Mouse (Mus musculus): ENCODE measurements at regions not wholly inside any gene's neighbourhood (a gene's known extent, or its start where the extent isn't known, plus 50 kb on each side); places are given as distances from the start of the nearest gene placed in this dataset.
A peak's percentile ranks its signal among the peaks of the same experiment; 100 is the strongest.

GRCm38 (mm10) chr9:41469414-41469813 lies 307.9 kb upstream of the Ubash3b start:
- Histone ChIP-seq H3K36me3 (no peaks in the 10 kb centered on the region), H3K4me3 (replicated peaks) (no peak overlapping the region), H3K9ac (replicated peaks) (no peak overlapping the region), H3K27ac (no peak overlapping the region), H3K4me1 (replicated peaks) (peaks cover 15% of the 10 kb centered on the region), H3K4me2 (replicated peaks) (no peak overlapping the region), H3K9me3 (no peaks in the 10 kb centered on the region), H3K27me3 (no peaks in the 10 kb centered on the region)
- ATAC-seq: no peak
- 78% methylated on average over 5 of the region's 5 CpGs for WGBS

DNA sequence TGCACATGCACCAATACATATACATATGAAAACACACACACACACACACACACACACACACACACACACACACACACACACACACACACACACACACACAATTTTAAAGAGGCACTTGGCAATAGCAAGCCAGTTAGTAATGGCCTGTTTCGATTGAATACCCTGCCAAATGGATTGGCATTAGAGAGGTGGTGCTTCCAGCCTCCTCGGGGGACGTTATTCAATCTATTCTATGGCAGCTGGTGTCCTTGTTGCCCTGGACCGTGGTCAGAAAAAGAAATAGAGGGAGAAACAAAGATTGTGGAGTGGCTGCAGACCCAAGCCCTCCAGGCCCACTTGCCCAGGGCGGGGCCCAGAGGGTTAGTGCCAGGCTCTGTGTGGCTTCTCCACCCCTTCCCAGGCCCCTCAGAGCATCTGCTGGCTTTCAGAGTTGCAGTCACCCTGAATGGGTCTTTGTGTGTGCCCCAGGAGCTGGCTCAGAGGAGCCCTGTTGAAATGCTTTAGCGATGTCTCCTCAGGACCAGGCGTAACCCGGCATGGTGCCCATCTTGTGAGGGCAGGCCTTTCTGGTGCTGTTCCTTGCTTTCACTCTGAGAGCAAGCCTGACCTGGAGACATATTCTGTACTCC lies 302.7 kb upstream of the Ubash3b start:
- peaks cover 20% of the 10 kb centered on the region for H3K4me1 ChIP-seq (replicated peaks)
- H3K9me3 ChIP-seq: no peaks in the 10 kb centered on the region
- 48% methylated on average over 8 of the region's 8 CpGs for WGBS
- no peak overlapping the region for H3K4me2 ChIP-seq (replicated peaks)
- 0 out of 2 replicates have a peak, but pooled peaks cover 2% of the 10 kb centered on the region for H3K36me3 ChIP-seq
- no peaks in the 10 kb centered on the region for H3K27me3 ChIP-seq
- peak overlapping the region; percentile 70 for H3K27ac ChIP-seq
- H3K9ac ChIP-seq (replicated peaks): 0 out of 2 replicates have a peak overlapping the region, but pooled peaks have one; percentile 14
- ATAC-seq: peak; percentile 87
- no peak overlapping the region for H3K4me3 ChIP-seq (replicated peaks)

GRCm38 (mm10) chr9:41461742-41462141 lies 300.2 kb upstream of the Ubash3b start:
- Histone ChIP-seq H3K36me3 (0 out of 2 replicates have a peak, but pooled peaks cover 2% of the 10 kb centered on the region), H3K4me1 (replicated peaks) (peaks cover 22% of the 10 kb centered on the region), H3K9me3 (no peaks in the 10 kb centered on the region), H3K4me2 (replicated peaks) (no peak overlapping the region), H3K9ac (replicated peaks) (0 out of 2 replicates have a peak overlapping the region, but pooled peaks have one; percentile 10), H3K27me3 (no peaks in the 10 kb centered on the region), H3K27ac (peak overlapping the region; percentile 68), H3K4me3 (replicated peaks) (no peak overlapping the region)
- WGBS: 8% methylated on average over 11 of the region's 11 CpGs
- ATAC-seq: peak; percentile 72

GRCm38 (mm10) chr9:41460709-41461108 lies 299.2 kb upstream of the Ubash3b start:
- Histone ChIP-seq H3K4me1 (replicated peaks) (peaks cover 23% of the 10 kb centered on the region), H3K27ac (no peak overlapping the region), H3K4me2 (replicated peaks) (no peak overlapping the region), H3K27me3 (no peaks in the 10 kb centered on the region), H3K36me3 (peaks cover 8% of the 10 kb centered on the region; the same call in 1 of the 2 replicates), H3K9me3 (no peaks in the 10 kb centered on the region), H3K4me3 (replicated peaks) (no peak overlapping the region), H3K9ac (replicated peaks) (no peak overlapping the region)
- ATAC-seq: no peak
- WGBS: 83% methylated on average over 6 of the region's 6 CpGs

GRCm38 (mm10) chr9:41457003-41457402 lies 295.5 kb upstream of the Ubash3b start:
- no peak for ATAC-seq
- H3K9ac ChIP-seq (replicated peaks): no peak overlapping the region
- H3K36me3 ChIP-seq: peaks cover 10% of the 10 kb centered on the region; the same call in 1 of the 2 replicates
- H3K4me3 ChIP-seq (replicated peaks): no peak overlapping the region
- H3K4me1 ChIP-seq (replicated peaks): peaks cover 16% of the 10 kb centered on the region
- no peaks in the 10 kb centered on the region for H3K27me3 ChIP-seq
- peak overlapping the region; percentile 59 for H3K27ac ChIP-seq
- H3K9me3 ChIP-seq: no peaks in the 10 kb centered on the region
- 54% methylated on average over 3 of the region's 3 CpGs for WGBS
- no peak overlapping the region for H3K4me2 ChIP-seq (replicated peaks)

DNA sequence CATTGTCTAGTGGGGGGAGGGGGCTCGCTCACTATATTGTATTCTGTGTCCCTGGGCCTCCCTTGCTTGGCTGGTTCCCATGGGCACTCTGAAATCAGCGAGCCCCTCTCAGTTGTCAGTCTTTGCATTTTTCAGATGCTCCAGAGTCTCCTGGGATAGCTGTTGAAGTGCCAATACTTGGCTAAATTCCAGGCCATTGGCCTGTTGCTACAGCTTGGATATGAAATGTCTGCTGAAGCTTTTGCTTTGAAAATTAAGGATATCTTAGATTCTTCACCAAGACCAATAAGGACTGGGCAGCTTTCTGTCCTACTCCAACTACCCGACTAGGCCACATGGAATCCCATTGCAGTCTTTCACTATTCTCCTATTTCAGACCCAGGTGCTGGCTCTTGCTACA lies 290.2 kb upstream of the Ubash3b start:
- Histone ChIP-seq H3K36me3 (peaks cover 8% of the 10 kb centered on the region; the same call in 1 of the 2 replicates), H3K9me3 (no peaks in the 10 kb centered on the region), H3K27ac (peak overlapping the region; percentile 25; the same call in 1 of the 2 replicates), H3K4me1 (replicated peaks) (peaks cover 40% of the 10 kb centered on the region), H3K4me3 (replicated peaks) (no peak overlapping the region), H3K4me2 (replicated peaks) (no peak overlapping the region), H3K27me3 (no peaks in the 10 kb centered on the region), H3K9ac (replicated peaks) (no peak overlapping the region)
- ATAC-seq: no peak
- WGBS: 60% methylated on average over 3 of the region's 3 CpGs

DNA sequence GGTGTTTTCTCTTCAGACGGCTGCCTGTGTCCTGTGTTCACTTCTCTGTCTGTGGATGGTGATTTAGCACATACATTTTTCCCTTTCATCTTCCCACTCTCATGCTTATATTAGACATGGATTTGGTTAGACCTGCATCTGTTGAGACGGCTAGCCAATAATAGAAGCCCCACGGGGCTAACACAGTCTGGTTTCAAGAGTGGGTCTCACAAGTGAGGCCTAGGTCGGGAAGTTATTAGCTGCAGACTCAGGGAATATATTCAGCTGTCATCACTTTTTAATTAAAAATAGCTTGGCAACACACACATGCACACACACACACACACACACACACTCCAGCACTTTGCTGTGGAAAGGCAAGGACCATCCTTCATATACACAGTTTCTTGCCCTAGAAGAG lies 287.7 kb upstream of the Ubash3b start:
- WGBS: 60% methylated on average over 4 of the region's 4 CpGs
- H3K4me2 ChIP-seq (replicated peaks): no peak overlapping the region
- H3K36me3 ChIP-seq: no peaks in the 10 kb centered on the region
- no peaks in the 10 kb centered on the region for H3K27me3 ChIP-seq
- no peak overlapping the region for H3K9ac ChIP-seq (replicated peaks)
- peaks cover 50% of the 10 kb centered on the region for H3K4me1 ChIP-seq (replicated peaks)
- H3K4me3 ChIP-seq (replicated peaks): no peak overlapping the region
- ATAC-seq: no peak
- no peaks in the 10 kb centered on the region for H3K9me3 ChIP-seq
- H3K27ac ChIP-seq: peak overlapping the region; percentile 99; the same call in 1 of the 2 replicates

GRCm38 (mm10) chr9:41447902-41448301 lies 286.4 kb upstream of the Ubash3b start:
- no peaks in the 10 kb centered on the region for H3K36me3 ChIP-seq
- peak overlapping the region; percentile 99 for H3K27ac ChIP-seq
- no peaks in the 10 kb centered on the region for H3K9me3 ChIP-seq
- peak overlapping the region; percentile 47 for H3K4me2 ChIP-seq (replicated peaks)
- H3K9ac ChIP-seq (replicated peaks): no peak overlapping the region
- H3K4me1 ChIP-seq (replicated peaks): peaks cover 50% of the 10 kb centered on the region
- WGBS: 48% methylated on average over 8 of the region's 8 CpGs
- no peaks in the 10 kb centered on the region for H3K27me3 ChIP-seq
- H3K4me3 ChIP-seq (replicated peaks): no peak overlapping the region
- peak; percentile 13; the same call in 1 of the 2 replicates for ATAC-seq

DNA sequence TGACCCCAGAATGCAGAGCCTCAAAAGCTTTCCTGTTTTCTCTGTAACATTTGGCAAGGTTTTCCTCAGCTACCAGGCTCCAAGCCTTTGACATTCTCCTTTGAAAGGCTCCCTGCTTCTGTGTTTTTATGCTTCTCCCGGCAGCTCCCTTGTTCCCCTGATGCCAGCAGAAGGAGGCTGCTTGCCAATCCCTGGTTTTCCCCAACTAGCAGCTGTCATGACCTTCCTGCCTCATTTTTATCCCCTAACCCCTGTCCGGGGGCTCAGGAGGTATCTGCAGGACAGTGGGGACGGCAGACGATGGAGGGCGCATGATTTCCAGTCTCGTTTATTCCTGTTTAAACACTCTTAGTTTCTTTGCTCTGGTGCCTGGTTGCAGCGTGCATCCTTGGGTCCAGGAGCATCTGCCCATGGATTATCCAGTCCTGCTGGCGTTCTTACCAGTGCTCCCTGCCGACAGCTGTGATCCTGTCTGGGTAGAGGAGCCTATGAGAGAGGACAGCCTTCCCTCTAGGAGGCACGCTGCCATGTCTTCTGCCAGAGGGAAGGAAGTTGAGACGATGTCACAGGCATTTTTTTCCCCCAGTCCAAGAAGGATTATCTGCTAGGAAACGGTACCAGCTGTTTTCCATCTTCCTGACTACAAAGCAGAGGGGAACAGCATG lies 285.8 kb upstream of the Ubash3b start:
- Histone ChIP-seq H3K4me3 (replicated peaks) (0 out of 2 replicates have a peak overlapping the region, but pooled peaks have one; percentile 10), H3K36me3 (no peaks in the 10 kb centered on the region; the same call in 1 of the 2 replicates), H3K9ac (replicated peaks) (peak overlapping the region; percentile 60), H3K9me3 (no peaks in the 10 kb centered on the region), H3K27me3 (no peaks in the 10 kb centered on the region), H3K4me1 (replicated peaks) (peaks cover 50% of the 10 kb centered on the region), H3K4me2 (replicated peaks) (peak overlapping the region; percentile 47), H3K27ac (peak overlapping the region; percentile 99)
- 10% methylated on average over 12 of the region's 12 CpGs for WGBS
- peak; percentile 87 for ATAC-seq

DNA sequence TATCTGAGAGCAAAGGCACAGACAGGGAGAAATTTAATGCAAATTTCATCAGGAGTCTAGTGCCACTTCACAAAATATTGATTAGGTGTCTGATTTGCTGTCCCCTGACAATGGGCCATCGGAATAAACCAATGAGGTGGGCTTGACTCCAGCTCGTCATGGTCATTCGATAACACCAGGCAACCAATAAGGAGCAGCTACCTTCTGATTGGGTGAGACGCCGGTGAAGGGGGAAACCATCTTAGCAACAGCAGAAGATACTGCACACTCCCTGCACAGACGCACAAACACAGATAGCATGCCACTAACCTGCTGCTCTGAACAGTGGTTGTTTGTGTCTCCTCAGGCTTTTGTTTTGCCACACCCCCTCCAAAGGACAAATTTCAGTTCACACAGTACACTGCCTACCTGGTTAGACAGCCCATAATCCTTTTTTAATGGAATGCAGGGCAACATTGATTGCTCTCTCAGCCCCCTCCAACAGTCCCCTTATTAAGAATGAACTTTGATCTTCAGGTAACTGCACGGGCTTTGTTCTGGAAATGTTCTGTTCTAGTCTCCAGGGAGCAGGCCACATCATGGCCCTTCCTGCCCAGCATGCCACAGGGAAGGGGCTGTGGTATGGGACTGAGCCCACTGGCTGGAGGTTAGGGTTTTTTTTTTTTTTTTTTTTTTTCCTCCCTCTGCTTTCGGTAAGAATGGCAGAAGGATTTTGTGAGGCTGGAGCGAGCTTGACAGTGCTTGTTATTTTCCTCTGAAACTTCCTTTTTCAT lies 285.1 kb upstream of the Ubash3b start:
- 42% methylated on average over 9 of the region's 9 CpGs for WGBS
- peak; percentile 92 for ATAC-seq
- peak overlapping the region; percentile 10; the same call in 1 of the 2 replicates for H3K4me3 ChIP-seq (replicated peaks)

GRCm38 (mm10) chr9:41442418-41442817 lies 280.9 kb upstream of the Ubash3b start:
- Histone ChIP-seq H3K9me3 (peaks cover 20% of the 10 kb centered on the region), H3K4me2 (replicated peaks) (no peak overlapping the region), H3K36me3 (peaks cover 35% of the 10 kb centered on the region), H3K4me3 (replicated peaks) (no peak overlapping the region), H3K4me1 (replicated peaks) (peaks cover 19% of the 10 kb centered on the region), H3K27ac (no peak overlapping the region), H3K9ac (replicated peaks) (no peak overlapping the region), H3K27me3 (no peaks in the 10 kb centered on the region)
- 95% methylated on average over 3 of the region's 3 CpGs for WGBS
- no peak for ATAC-seq

More for the DNA sequence above, 285.1 kb upstream of the Ubash3b start:
- Histone ChIP-seq H3K9ac (replicated peaks) (peak overlapping the region; percentile 60), H3K36me3 (peaks cover 3% of the 10 kb centered on the region), H3K27ac (peak overlapping the region; percentile 99), H3K27me3 (no peaks in the 10 kb centered on the region), H3K9me3 (no peaks in the 10 kb centered on the region), H3K4me1 (replicated peaks) (peaks cover 46% of the 10 kb centered on the region), H3K4me2 (replicated peaks) (peak overlapping the region; percentile 47)

DNA sequence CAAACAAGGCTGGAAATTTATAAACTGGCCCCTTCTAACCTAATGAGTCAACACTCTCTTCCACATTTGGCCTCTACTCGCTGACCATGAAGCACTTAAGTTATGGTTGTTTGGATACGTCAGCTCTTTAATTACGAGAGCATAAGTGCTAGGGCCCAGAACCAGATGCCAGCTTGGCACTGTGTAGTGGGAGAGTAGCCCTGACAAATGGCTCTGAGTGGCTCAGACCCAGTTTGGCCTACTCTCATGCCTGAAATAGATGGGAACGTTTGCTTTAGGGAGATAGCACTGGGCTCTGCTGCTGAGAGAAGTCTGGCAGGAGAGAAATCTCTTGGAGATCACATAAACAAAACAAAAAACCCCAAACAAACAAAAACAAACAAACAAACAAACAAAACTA lies 278.5 kb upstream of the Ubash3b start:
- WGBS: 95% methylated on average over 4 of the region's 4 CpGs
- no peak for ATAC-seq
- H3K9ac ChIP-seq (replicated peaks): no peak overlapping the region
- no peak overlapping the region for H3K27ac ChIP-seq
- H3K4me2 ChIP-seq (replicated peaks): no peak overlapping the region
- H3K4me1 ChIP-seq (replicated peaks): no peaks in the 10 kb centered on the region
- peaks cover 28% of the 10 kb centered on the region for H3K9me3 ChIP-seq
- no peak overlapping the region for H3K4me3 ChIP-seq (replicated peaks)
- peaks cover 49% of the 10 kb centered on the region for H3K36me3 ChIP-seq
- H3K27me3 ChIP-seq: no peaks in the 10 kb centered on the region

Measured in midbrain, embryonic 13.5 days (tissue).